Mouse (Mus musculus) hematopoietic stem cell, adult 5-6 weeks (primary cell): ENCODE measurements around the gene Trabd2b. TPM values are rescaled to one million over a fixed set of nuclear protein-coding genes. Genes with fewer than 3 reads are reported as not detected.

Experiments used
- ATAC-seq, 2 experiments: fragments of 125-278 bp in 1 of 2; replicated peaks in 1 of 2; 2 replicates each; pipeline ENCODE4 v1.8.0; 2016 to 2017; ENCODE audit warnings: inconsistent platforms in 2 of 2, mild to moderate bottlenecking in 2 of 2, moderate number of reproducible peaks in 2 of 2, low read depth in 1 of 2, moderate TSS enrichment in 1 of 2; ENCODE audit not compliant: low FRiP score in 2 of 2, poor library complexity in 2 of 2, severe bottlenecking in 2 of 2, insufficient read depth in 1 of 2, low TSS enrichment in 1 of 2
- total RNA-seq: library from RNA; stranded (forward); fragments of 172-1452, 232-1000 nt; gene quantifications from 2 replicates; pipeline ENCODE4 v1.2.3, GENCODE M21; 2017

Trabd2b gene
- total RNA-seq = 0.10 TPM in 1 of 2 replicates, not detected in the other

- ATAC-seq = no peak
Observed at GRCm38 (mm10) chr4:114406355-114407101, at the start of gene Trabd2b. Trabd2b (plus strand) TSS chr4:114406724.

- ATAC-seq = no peak
Observed at GRCm38 (mm10) chr4:114357420-114357819, 49.1 kb upstream of the Trabd2b start.

- ATAC-seq = no peak
Observed at GRCm38 (mm10) chr4:114358874-114359273, 47.6 kb upstream of the Trabd2b start.

- no peak for ATAC-seq
Observed at GRCm38 (mm10) chr4:114359818-114360217, 46.7 kb upstream of the Trabd2b start.

- ATAC-seq = no peak
Observed at GRCm38 (mm10) chr4:114361336-114361735, 45.2 kb upstream of the Trabd2b start.

- no peak for ATAC-seq
Observed at GRCm38 (mm10) chr4:114365000-114365399, 41.5 kb upstream of the Trabd2b start.

GRCm38 (mm10) chr4:114365595-114365994, 40.9 kb upstream of the Trabd2b start:
- no peak for ATAC-seq

- ATAC-seq = no peak
Observed at GRCm38 (mm10) chr4:114367005-114367404, 39.5 kb upstream of the Trabd2b start.

- no peak for ATAC-seq
Observed at GRCm38 (mm10) chr4:114367840-114368239, 38.7 kb upstream of the Trabd2b start.

GRCm38 (mm10) chr4:114369591-114369990, 36.9 kb upstream of the Trabd2b start:
- no peak for ATAC-seq

GRCm38 (mm10) chr4:114370935-114371715, 35.4 kb upstream of the Trabd2b start:
- no peak for ATAC-seq

- ATAC-seq = no peak
Observed at GRCm38 (mm10) chr4:114372699-114373098, 33.8 kb upstream of the Trabd2b start.

GRCm38 (mm10) chr4:114374330-114374729, 32.2 kb upstream of the Trabd2b start:
- ATAC-seq = no peak

- ATAC-seq = no peak
Observed at GRCm38 (mm10) chr4:114377531-114377930, 29.0 kb upstream of the Trabd2b start.

- no peak for ATAC-seq
Observed at GRCm38 (mm10) chr4:114378512-114378911, 28.0 kb upstream of the Trabd2b start.

GRCm38 (mm10) chr4:114379416-114379956, 27.0 kb upstream of the Trabd2b start:
- ATAC-seq = no peak

GRCm38 (mm10) chr4:114382627-114383026, 23.9 kb upstream of the Trabd2b start:
- ATAC-seq = no peak

GRCm38 (mm10) chr4:114385236-114385635, 21.3 kb upstream of the Trabd2b start:
- no peak for ATAC-seq
